Mouse (Mus musculus) cerebellum, adult 2 months (tissue): Measurements from ENCODE around the gene Cfap74.

Source experiments
- CTCF ChIP-seq: fragments of 200-500 bp; IDR thresholded peaks from 2 replicates; pipeline ENCODE4 v1.5.1; 2011; ENCODE audit warnings: low read depth, mild to moderate bottlenecking, control low read depth, low read length, moderate library complexity, borderline replicate concordance; ENCODE audit not compliant: insufficient read depth
- POLR2A ChIP-seq: fragments of 200-500 bp; IDR thresholded peaks from 2 replicates; pipeline ENCODE4 v1.6.1; 2011; ENCODE audit warnings: low read length, control low read depth, borderline replicate concordance; ENCODE audit not compliant: insufficient read depth

DNA sequence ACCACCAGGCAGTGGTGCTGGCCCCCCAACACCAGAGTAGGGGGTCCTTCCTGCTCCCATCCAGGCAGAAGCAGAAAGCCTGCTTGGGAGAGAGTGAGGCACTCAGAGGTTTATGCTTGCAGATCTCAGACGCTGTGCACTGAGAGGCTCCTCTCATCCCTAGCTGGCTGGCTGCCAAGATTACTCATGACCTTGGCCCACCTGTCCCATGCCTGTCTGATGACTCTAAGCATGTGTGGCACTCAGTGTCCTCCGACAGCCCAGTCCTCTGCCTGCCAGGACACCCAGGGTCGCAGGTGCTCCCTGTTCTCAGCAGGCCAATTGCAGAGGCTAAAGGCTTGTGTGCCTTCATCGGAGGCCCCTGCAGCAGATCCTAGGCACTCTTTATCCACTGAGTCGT is 64.3 kb downstream of the Cfap74 start:
- TF ChIP-seq CTCF, result no peak
- no peak for TF ChIP-seq POLR2A
